Mouse (Mus musculus): ENCODE measurements at regions not wholly inside any gene's neighbourhood (a gene's known extent, or its start where the extent isn't known, plus 50 kb on each side); places are given as distances from the start of the nearest gene placed in this dataset.

- intact Hi-C loops (cut with DNase I), result no loop called here
- no peak for DNase-seq (ENCODE audit: low spot score in 2 of 2)
Observed at GRCm38 (mm10) chr6:106876690-106877089, 76.8 kb upstream of the Crbn start.

GRCm38 (mm10) chr6:106891879-106892638 is 92.2 kb upstream of the Crbn start:
- DNase-seq (ENCODE audit: low spot score in 2 of 2), result no peak
- intact Hi-C loops (cut with DNase I), result no loop called here

- no peak for DNase-seq (ENCODE audit: low spot score in 2 of 2)
- intact Hi-C loops (cut with DNase I), result no loop called here
Observed at GRCm38 (mm10) chr6:106892639-106892934, 92.7 kb upstream of the Crbn start.

- peak in 1 of 2 experiments; percentile 6 for DNase-seq (ENCODE audit: low spot score in 2 of 2)
Observed at GRCm38 (mm10) chr6:106903953-106904683, 104.2 kb upstream of the Crbn start.

GRCm38 (mm10) chr6:106915121-106915520 is 115.2 kb upstream of the Crbn start:
- intact Hi-C loops (cut with DNase I), result no loop called here
- no peak for DNase-seq (ENCODE audit: low spot score in 2 of 2)

More at GRCm38 (mm10) chr6:106903953-106904683, 104.2 kb upstream of the Crbn start:
- intact Hi-C loops (cut with DNase I), result no loop called here

GRCm38 (mm10) chr6:106916683-106917289 is 116.9 kb upstream of the Crbn start:
- intact Hi-C loops (cut with DNase I), result no loop called here
- DNase-seq (ENCODE audit: low spot score in 2 of 2), result no peak

- intact Hi-C loops (cut with DNase I), result no loop called here
- DNase-seq (ENCODE audit: low spot score in 2 of 2), result no peak
Observed at GRCm38 (mm10) chr6:106920951-106921350, 121.1 kb upstream of the Crbn start.

- no peak for DNase-seq (ENCODE audit: low spot score in 2 of 2)
- intact Hi-C loops (cut with DNase I), result no loop called here
Observed at GRCm38 (mm10) chr6:106925486-106925885, 125.6 kb upstream of the Crbn start.

GRCm38 (mm10) chr6:106933584-106933983 is 133.7 kb upstream of the Crbn start:
- no peak for DNase-seq (ENCODE audit: low spot score in 2 of 2)
- intact Hi-C loops (cut with DNase I), result no loop called here

- intact Hi-C loops (cut with DNase I), result no loop called here
Observed at GRCm38 (mm10) chr6:106946227-106946927, 146.5 kb upstream of the Crbn start.

GRCm38 (mm10) chr6:106950909-106951308 is 151.0 kb upstream of the Crbn start:
- no peak for DNase-seq (ENCODE audit: low spot score in 2 of 2)
- intact Hi-C loops (cut with DNase I), result no loop called here

More at GRCm38 (mm10) chr6:106946227-106946927, 146.5 kb upstream of the Crbn start:
- DNase-seq (ENCODE audit: low spot score in 2 of 2), result no peak

GRCm38 (mm10) chr6:106961320-106961719 is 161.4 kb upstream of the Crbn start:
- intact Hi-C loops (cut with DNase I), result no loop called here

GRCm38 (mm10) chr6:106964337-106964736 is 164.5 kb upstream of the Crbn start:
- intact Hi-C loops (cut with DNase I), result no loop called here
- DNase-seq (ENCODE audit: low spot score in 2 of 2), result no peak

More at GRCm38 (mm10) chr6:106961320-106961719, 161.4 kb upstream of the Crbn start:
- DNase-seq (ENCODE audit: low spot score in 2 of 2), result no peak

- intact Hi-C loops (cut with DNase I), result no loop called here
- DNase-seq (ENCODE audit: low spot score in 2 of 2), result no peak
Observed at GRCm38 (mm10) chr6:106975439-106975838, 175.6 kb upstream of the Crbn start.

- no peak for DNase-seq (ENCODE audit: low spot score in 2 of 2)
- intact Hi-C loops (cut with DNase I), result no loop called here
Observed at GRCm38 (mm10) chr6:106978721-106979120, 178.8 kb upstream of the Crbn start.

- intact Hi-C loops (cut with DNase I), result no loop called here
- DNase-seq (ENCODE audit: low spot score in 2 of 2), result no peak
Observed at GRCm38 (mm10) chr6:106979755-106980154, 179.9 kb upstream of the Crbn start.

GRCm38 (mm10) chr6:106980188-106980587 is 180.3 kb upstream of the Crbn start:
- no peak for DNase-seq (ENCODE audit: low spot score in 2 of 2)
- intact Hi-C loops (cut with DNase I), result no loop called here

GRCm38 (mm10) chr6:106981232-106981631 is 181.4 kb upstream of the Crbn start:
- intact Hi-C loops (cut with DNase I), result no loop called here
- DNase-seq (ENCODE audit: low spot score in 2 of 2), result no peak

- intact Hi-C loops (cut with DNase I), result no loop called here
- DNase-seq (ENCODE audit: low spot score in 2 of 2), result no peak
Observed at GRCm38 (mm10) chr6:106985132-106985801, 185.4 kb upstream of the Crbn start.

Measured in left cerebral cortex, postnatal 14 days (tissue).